21 mouse cellular contexts compared by ENCODE assay signal in the genomic region with DNA sequence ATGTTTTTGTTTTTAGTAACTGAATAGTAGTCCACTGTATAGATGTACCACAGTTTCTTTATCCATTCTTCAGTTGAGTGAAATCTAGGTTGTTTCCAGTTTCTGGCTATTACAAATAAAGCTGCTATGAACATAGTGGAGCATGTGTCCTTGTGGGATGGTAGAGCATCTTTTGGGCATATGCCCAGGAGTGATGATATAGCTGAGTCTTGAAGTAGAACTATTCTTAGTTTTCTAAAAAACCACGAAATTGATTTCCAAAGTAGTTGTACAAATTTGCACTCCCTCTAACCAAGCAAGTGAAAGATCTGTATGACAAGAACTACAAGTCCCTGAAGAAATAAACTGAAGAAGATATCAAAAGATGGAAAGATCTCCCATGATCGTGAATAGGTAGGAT. TPM values are rescaled to one million over a fixed set of nuclear protein-coding genes. Genes with fewer than 3 reads are reported as not detected.
A peak's percentile ranks its signal among the peaks of the same experiment; 100 is the strongest.
DNase-seq lines count a peak whose midpoint lies in the region; ATAC-seq lines count a peak whose summit lies in the region.
"Had no signal": no experiment of that assay in that cellular context is flagged by ENCODE, and none has a peak within 500 bp of the region (broad histone marks: within the 10 kb centered on the region; RNA-seq: fewer than 3 reads in every experiment).

No protein-coding gene starts in this region.

- no peak for DNase-seq in frontal cortex, postnatal 14 days (ENCODE audit: low spot score in 2 of 2)
- DNase-seq in left cerebral cortex, adult 11 months (ENCODE audit: low spot score), result peak; percentile 12
- no peak for DNase-seq in left cerebral cortex, postnatal 10 days (ENCODE audit: extremely low spot score in 1 of 2, low spot score in 2 of 2)
- DNase-seq in right cerebral cortex, adult 2 months (ENCODE audit: low spot score in 2 of 2), result peak; percentile 16 to 24
- no peak for DNase-seq in right cerebral cortex, postnatal 4 days
- DNase-seq: adrenal gland, adult 8-10 months; adrenal gland, postnatal 25 days; cerebellum, adult 18-20 months; cerebellum, adult 9-10 months; cerebellum, postnatal 14 days; forebrain, postnatal 0 days; gastrocnemius, postnatal 25 days; heart, adult 2 months; heart, postnatal 14 days; heart, postnatal 4 days had no signal

- ATAC-seq in frontal cortex, adult (ENCODE audit: low TSS enrichment), result peak; percentile 64; the same call in 1 of the 2 replicates
- ATAC-seq: activated CD4-positive, CD25-positive, alpha-beta regulatory T cell, adult 4 months; forebrain, embryonic 13.5 days; forebrain, postnatal 0 days; hindbrain, postnatal 0 days; inflammation-experienced regulatory T-cells, adult 6 months had no signal

- intact Hi-C loops in left cerebral cortex, postnatal 10 days (cut with DNase I), result no loop called here

RNA-seq across cellular contexts. Expression of a gene that starts 50.1 kb away (rescaled TPM):
- 10 to 100 TPM; 36.0 to 37.5 TPM for total RNA-seq in left cerebral cortex, postnatal 10 days (2021)
- total RNA-seq: granulocyte monocyte progenitor cell, adult 5-6 weeks had no signal

Comparison
In these comparisons a context has a peak if more than half of its experiments do, and no peak if none do; other contexts are left out.
1. DNase-seq: peak in left cerebral cortex, adult 11 months (single experiment) and right cerebral cortex, adult 2 months (2 of 2); none in frontal cortex, postnatal 14 days (0 of 2), left cerebral cortex, postnatal 10 days (0 of 2) and right cerebral cortex, postnatal 4 days (single experiment).